Mouse (Mus musculus) thymus, adult 2 months (tissue): ENCODE data around the gene Abcc12. TPM values are rescaled to one million over a fixed set of nuclear protein-coding genes. Genes with fewer than 3 reads are reported as not detected.

Experiments used
- DNase-seq: peaks from one replicate; pipeline ENCODE4 v3.0.0; 2021
- H3K27ac ChIP-seq: fragments of 200-500 bp; 2 replicates; pipeline ENCODE4 v1.5.1; 2012; ENCODE audit warnings: low read length, control low read depth; ENCODE audit not compliant: control insufficient read depth, insufficient read depth
- H3K27me3 ChIP-seq: fragments of 200-500 bp; 2 replicates; pipeline ENCODE4 v1.6.1; 2012; ENCODE audit warnings: mild to moderate bottlenecking, low read length, moderate library complexity, mixed read lengths; ENCODE audit not compliant: control insufficient read depth, insufficient read depth
- H3K36me3 ChIP-seq: fragments of 200-500 bp; 2 replicates; pipeline ENCODE4 v1.6.1; 2012; ENCODE audit warnings: mild to moderate bottlenecking, low read length, moderate library complexity; ENCODE audit not compliant: control insufficient read depth, insufficient read depth
- H3K4me1 ChIP-seq: fragments of 200-500 bp; replicated peaks from 2 replicates; pipeline ENCODE4 v1.6.1; 2012; ENCODE audit warnings: low read length; ENCODE audit not compliant: control insufficient read depth, insufficient read depth
- H3K4me3 ChIP-seq: fragments of 200-500 bp; 2 replicates; pipeline ENCODE4 v1.5.1; 2012; ENCODE audit warnings: mild to moderate bottlenecking, low read length, control low read depth, moderate library complexity; ENCODE audit not compliant: control insufficient read depth, insufficient read depth
- CTCF ChIP-seq: fragments of 200-500 bp; IDR thresholded peaks from 2 replicates; pipeline ENCODE4 v1.5.1; 2012; ENCODE audit warnings: mild to moderate bottlenecking, control low read depth, low read length, moderate library complexity, borderline replicate concordance; ENCODE audit not compliant: control insufficient read depth, poor library complexity, insufficient read depth; ENCODE audit errors: extremely low read depth
- POLR2A ChIP-seq: fragments of 200-500 bp; IDR thresholded peaks from 2 replicates; pipeline ENCODE4 v1.6.1; 2012; ENCODE audit warnings: mild to moderate bottlenecking, low read length, control low read depth, moderate library complexity; ENCODE audit not compliant: control insufficient read depth, poor library complexity, insufficient read depth; ENCODE audit errors: extremely low read depth
- WGBS: fragments of 180-500 bp; shearing (Covaris S2); methylation state at CpG from one replicate; pipeline ENCODE4 v1.1.7; 2018; 5-methylcytosine and 5-hydroxymethylcytosine counted together
- polyA plus RNA-seq: library from polyadenylated mRNA; depleted of rRNA; stranded (reverse); fragments of >200 nt; gene quantifications from 2 replicates; pipeline ENCODE4 v1.2.3, GENCODE M21; 2012

Gene Abcc12
- polyA plus RNA-seq, 1 experiment = 0.13 TPM

- no peak overlapping the region for H3K27ac ChIP-seq
- H3K4me1 ChIP-seq = no peaks in the 10 kb centered on the region
- no peak overlapping the region for H3K4me3 ChIP-seq
- WGBS = 93% methylated on average over 6 of the region's 6 CpGs
- TF ChIP-seq POLR2A = no peak
- no peak for TF ChIP-seq CTCF
- H3K27me3 ChIP-seq = no peaks in the 10 kb centered on the region
- no peak for DNase-seq
- H3K36me3 ChIP-seq = no peaks in the 10 kb centered on the region
These were observed 34.7 kb upstream of the Abcc12 start for GRCm38 (mm10) chr8:86615095-86615769.

DNA sequence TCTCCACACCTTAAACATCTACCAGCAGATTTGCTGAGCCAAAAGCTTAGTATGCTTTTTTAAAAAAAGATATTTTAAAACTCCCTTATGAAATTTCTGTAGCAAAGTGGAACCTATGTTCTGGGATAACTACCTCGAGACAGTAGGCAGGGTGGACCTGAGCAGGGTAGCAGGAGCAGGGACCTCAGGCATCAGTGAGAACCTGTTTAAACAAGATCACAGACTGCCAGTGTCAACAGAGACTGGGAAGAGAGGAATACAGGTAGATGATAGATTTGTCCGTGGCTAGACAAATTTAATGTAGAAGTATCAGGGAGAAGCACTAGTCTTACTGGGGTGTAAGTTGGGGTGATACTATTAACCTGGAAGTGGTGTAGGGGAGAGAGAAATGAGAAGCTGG lies 33.3 kb upstream of the Abcc12 start:
- Histone ChIP-seq H3K27ac (no peak overlapping the region), H3K4me1 (no peaks in the 10 kb centered on the region), H3K27me3 (no peaks in the 10 kb centered on the region), H3K36me3 (no peaks in the 10 kb centered on the region), H3K4me3 (no peak overlapping the region)
- 82% methylated on average over 2 of the region's 2 CpGs for WGBS
- TF ChIP-seq POLR2A = no peak
- TF ChIP-seq CTCF = no peak
- no peak for DNase-seq

DNA sequence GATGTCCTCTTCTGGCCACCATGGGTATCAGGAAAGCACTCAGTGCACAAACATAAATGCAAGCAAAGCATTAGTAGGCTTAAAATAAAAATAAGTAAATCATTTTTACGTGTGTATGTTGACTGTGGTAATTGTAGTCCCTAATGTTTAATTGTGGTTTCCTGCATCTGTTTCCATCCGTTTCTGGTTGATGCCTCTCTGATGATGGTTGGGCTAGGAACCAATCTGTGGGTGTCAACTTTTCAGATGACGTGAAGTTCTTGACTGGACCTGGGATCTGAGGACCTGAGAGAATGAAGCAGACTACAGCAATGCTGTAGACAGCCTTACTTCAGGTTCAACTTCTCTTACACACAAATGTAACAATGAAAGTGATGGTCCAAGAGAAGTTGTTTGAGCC lies 24.2 kb upstream of the Abcc12 start:
- Histone ChIP-seq H3K36me3 (no peaks in the 10 kb centered on the region), H3K27ac (no peak overlapping the region), H3K27me3 (no peaks in the 10 kb centered on the region), H3K4me1 (no peaks in the 10 kb centered on the region), H3K4me3 (no peak overlapping the region)
- 18% methylated on average over 3 of the region's 3 CpGs for WGBS
- no peak for TF ChIP-seq POLR2A
- no peak for TF ChIP-seq CTCF
- no peak for DNase-seq

GRCm38 (mm10) chr8:86603174-86603573 lies 22.7 kb upstream of the Abcc12 start:
- Histone ChIP-seq H3K4me3 (no peak overlapping the region), H3K4me1 (no peaks in the 10 kb centered on the region), H3K27ac (no peak overlapping the region), H3K36me3 (no peaks in the 10 kb centered on the region), H3K27me3 (no peaks in the 10 kb centered on the region)
- no peak for DNase-seq
- 92% methylated on average over 2 of the region's 2 CpGs for WGBS
- TF ChIP-seq CTCF (no peak), POLR2A (no peak)

- no peak for DNase-seq
- H3K27me3 ChIP-seq = no peaks in the 10 kb centered on the region
- WGBS = 91% methylated on average over 3 of the region's 3 CpGs
- H3K4me1 ChIP-seq = no peaks in the 10 kb centered on the region
- no peak overlapping the region for H3K4me3 ChIP-seq
- TF ChIP-seq POLR2A = no peak
- no peak for TF ChIP-seq CTCF
- no peak overlapping the region for H3K27ac ChIP-seq
- no peaks in the 10 kb centered on the region for H3K36me3 ChIP-seq
These were observed 19.8 kb upstream of the Abcc12 start for GRCm38 (mm10) chr8:86600311-86600710.

- H3K27me3 ChIP-seq = no peaks in the 10 kb centered on the region
- TF ChIP-seq CTCF (no peak), POLR2A (no peak)
- no peaks in the 10 kb centered on the region for H3K36me3 ChIP-seq
- H3K27ac ChIP-seq = no peak overlapping the region
- DNase-seq = no peak
- WGBS = 96% methylated on average over 6 of the region's 6 CpGs
- no peaks in the 10 kb centered on the region for H3K4me1 ChIP-seq
- H3K4me3 ChIP-seq = no peak overlapping the region
These were observed 18.8 kb upstream of the Abcc12 start for GRCm38 (mm10) chr8:86599299-86599698.

GRCm38 (mm10) chr8:86597681-86598080 lies 17.2 kb upstream of the Abcc12 start:
- no peaks in the 10 kb centered on the region for H3K36me3 ChIP-seq
- no peaks in the 10 kb centered on the region for H3K27me3 ChIP-seq
- WGBS = 97% methylated on average over 7 of the region's 7 CpGs
- TF ChIP-seq POLR2A (no peak), CTCF (no peak)
- no peak overlapping the region for H3K27ac ChIP-seq
- no peaks in the 10 kb centered on the region for H3K4me1 ChIP-seq
- DNase-seq = no peak
- H3K4me3 ChIP-seq = no peak overlapping the region
